Mouse (Mus musculus) mesoderm, embryonic 11.5 days (tissue): Measurements from ENCODE around the gene Ftsj3.

ENCODE experiments used
- DNase-seq: peaks from one replicate; pipeline ENCODE4 v3.0.0-alpha.2; 2012; ENCODE audit warnings: low read depth, low spot score

The Ftsj3 gene

DNA sequence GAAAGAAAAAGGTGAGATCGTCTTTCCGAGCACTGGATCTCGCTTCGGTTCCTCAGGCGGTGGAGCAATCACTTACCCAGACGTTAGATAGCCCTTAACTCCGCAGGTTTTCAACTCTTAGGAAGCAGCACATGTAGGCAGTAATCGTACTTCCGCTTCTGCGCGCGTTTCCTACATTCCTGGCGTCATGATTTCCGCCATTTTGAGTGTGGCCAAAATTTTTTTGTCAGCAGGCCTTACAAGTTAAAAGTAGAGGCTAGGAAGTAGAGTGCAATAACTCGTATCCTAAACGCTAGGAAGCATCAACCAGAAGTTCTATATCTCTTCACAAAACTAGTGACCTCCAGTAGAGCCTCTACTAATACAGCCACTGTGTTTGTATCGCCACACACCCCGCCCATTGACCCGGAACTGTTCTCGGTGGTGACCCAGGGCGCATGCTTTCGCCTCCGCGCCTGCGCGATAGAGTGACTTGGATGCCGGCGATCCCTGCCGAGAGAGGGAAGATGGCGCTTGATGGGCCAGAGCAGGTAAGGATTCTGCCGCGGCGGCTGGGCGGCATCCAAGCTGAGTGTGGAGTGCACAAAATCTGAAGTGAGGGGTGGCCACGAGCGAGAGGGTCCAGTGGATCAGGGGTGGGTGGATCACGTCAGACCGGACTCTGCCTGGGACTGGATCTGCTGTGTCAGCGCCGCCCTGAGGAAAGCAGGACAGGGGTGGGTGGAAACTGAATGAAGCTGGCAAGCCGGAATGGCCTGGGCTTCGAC is at the start of gene Ftsj3, which contains the start of gene Psmc5:
TSS of gene Ftsj3 (minus strand) at position 395 of the 767 bp plus-strand sequence.
TSS of gene Psmc5 (plus strand) at position 470 of the 767 bp plus-strand sequence.
- peak; percentile 95 for DNase-seq

- no peak for DNase-seq
Measured at GRCm38 (mm10) chr11:106305348-106306064, 49.6 kb upstream of the Ftsj3 start.

GRCm38 (mm10) chr11:106302634-106303033 is 46.8 kb upstream of the Ftsj3 start:
- peak; percentile 82 for DNase-seq

- DNase-seq: no peak
Measured at GRCm38 (mm10) chr11:106301765-106302164, 45.9 kb upstream of the Ftsj3 start, which contains the start of gene Gh. Gh (minus strand) TSS chr11:106301865.

GRCm38 (mm10) chr11:106291861-106292260 is 36.0 kb upstream of the Ftsj3 start:
- DNase-seq: no peak

DNA sequence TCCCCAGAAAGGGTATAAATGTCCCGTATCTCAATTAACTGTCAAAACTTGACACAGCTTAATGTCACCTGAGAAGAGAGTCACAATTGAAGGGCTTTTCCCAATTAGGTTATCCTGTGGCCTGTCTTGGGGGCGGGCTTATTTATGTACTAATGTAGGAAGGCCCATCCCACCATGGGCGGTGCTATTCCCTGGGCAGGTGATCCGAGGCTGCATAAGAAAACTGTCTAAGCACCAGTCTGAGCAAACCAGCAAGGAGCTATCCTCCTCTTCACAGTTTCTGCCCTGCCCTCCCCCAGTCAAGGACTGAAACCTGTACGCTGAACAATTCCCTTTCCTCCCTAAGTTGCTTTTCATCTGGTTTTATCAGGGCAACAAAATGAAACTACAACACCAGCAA is 34.5 kb upstream of the Ftsj3 start:
- no peak for DNase-seq

DNA sequence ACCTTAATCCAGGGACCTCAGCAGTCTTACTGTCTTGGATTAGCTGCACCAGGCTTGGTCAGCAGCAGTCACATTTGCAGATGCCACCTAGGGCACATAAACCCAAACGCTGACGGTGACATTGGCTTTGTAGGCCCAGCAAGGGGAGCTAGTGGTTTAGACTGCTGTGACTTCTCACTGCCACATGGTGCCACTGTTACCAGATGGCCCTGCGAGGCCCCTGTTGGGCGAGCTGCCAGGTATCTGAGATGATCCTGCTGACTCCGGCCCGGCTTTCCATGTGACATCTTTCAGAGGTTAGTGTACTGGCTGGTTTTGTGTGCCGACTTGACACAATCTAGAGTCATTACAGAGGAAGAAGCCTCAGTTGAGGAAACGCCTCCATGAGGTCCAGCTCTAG is 33.5 kb upstream of the Ftsj3 start:
- DNase-seq: no peak

GRCm38 (mm10) chr11:106286987-106287386 is 31.1 kb upstream of the Ftsj3 start:
- DNase-seq: no peak

GRCm38 (mm10) chr11:106286206-106286605 is 30.3 kb upstream of the Ftsj3 start:
- DNase-seq: no peak

DNA sequence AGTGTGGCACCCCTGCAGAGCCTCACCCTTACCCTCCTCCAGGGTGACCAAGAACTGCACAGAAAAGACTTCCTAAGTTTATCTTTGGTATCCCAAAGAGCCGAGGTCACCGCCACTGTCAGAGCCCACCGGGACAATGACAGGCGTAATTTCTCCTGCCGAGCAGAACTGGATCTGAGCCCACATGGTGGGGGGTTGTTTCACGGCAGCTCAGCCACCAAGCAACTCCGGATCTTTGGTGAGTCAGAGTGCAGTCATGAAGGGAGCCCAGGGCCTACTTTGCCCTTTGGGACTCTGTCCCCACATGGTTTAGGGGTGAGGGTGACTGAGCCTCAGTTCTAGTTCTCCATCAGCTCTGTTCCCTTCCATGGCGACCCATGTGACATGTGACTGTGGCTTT is 28.2 kb upstream of the Ftsj3 start:
- DNase-seq: no peak

GRCm38 (mm10) chr11:106283371-106283770 is 27.5 kb upstream of the Ftsj3 start:
- no peak for DNase-seq

GRCm38 (mm10) chr11:106282452-106282851 is 26.6 kb upstream of the Ftsj3 start:
- no peak for DNase-seq

- peak; percentile 96 for DNase-seq
Measured at GRCm38 (mm10) chr11:106276454-106276853, 20.6 kb upstream of the Ftsj3 start, which contains the start of gene Tcam1. Tcam1 (plus strand) TSS chr11:106276672.

DNA sequence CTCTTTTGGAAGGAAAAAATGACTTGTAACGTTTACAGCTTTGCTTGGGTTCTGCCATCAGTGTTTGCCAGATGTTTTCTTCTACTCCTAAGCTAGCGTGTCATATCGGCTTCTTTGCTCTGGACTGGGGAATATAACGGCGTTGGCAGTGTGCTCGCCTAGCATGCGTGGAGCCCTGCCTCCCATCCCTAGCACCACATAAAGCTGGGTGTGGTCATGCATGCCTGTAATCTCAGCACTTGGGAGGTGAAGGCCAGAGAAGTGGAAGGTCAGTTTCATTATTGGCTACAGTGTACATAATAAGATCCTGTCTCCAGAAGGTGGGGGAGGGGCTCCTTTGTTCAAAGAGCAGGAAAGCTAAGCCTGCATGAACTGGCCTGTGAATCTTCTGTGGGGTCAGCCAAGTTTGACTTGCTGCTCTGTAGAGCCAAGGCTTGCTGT is 19.1 kb upstream of the Ftsj3 start:
- peak; percentile 4 for DNase-seq

- no peak for DNase-seq
Measured at GRCm38 (mm10) chr11:106274374-106274773, 18.5 kb upstream of the Ftsj3 start.

GRCm38 (mm10) chr11:106273811-106274210 is 17.9 kb upstream of the Ftsj3 start:
- no peak for DNase-seq

- DNase-seq: no peak
Measured at GRCm38 (mm10) chr11:106273311-106273684, 17.4 kb upstream of the Ftsj3 start.

DNA sequence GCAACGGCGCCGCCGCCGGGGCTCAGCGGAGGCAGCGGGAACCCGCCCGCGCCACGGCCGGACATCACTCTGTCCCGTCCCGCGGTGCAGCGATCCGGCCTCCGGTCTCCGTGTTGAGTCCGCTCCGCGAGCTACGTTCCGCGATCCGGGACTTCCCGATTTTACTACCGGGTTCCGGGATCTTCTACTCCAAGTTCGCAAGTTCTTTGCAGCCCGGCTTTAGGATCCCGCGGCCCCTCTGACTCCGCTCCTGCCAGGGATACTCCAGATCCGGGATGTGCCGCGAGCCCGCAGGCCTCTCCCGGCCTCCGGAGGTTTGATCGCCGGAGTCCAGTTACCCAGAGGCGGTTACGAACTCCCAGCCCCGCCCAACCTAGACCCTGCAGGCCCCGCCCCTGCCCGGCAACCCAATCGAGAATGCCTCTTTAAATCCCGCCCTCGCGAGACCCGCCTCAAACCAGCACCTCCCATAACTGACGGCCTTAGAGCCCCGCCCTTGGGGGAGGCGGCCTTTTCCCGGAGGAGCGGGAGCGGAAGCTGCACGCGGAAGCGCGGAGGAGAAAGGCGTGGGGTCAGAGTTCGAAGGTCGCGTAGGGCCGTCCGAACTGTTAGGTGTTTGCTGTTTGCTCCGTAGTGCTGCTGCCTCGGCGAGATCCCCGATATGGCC is 16.9 kb upstream of the Ftsj3 start, which contains the start of gene Smarcd2:
TSS of gene Smarcd2 (minus strand) at position 329 of the 667 bp plus-strand sequence.
- DNase-seq: peak; percentile 99

- DNase-seq: peak; percentile 21
Measured at GRCm38 (mm10) chr11:106271794-106272643, 16.1 kb upstream of the Ftsj3 start.

- DNase-seq: peak; percentile 13
Measured at GRCm38 (mm10) chr11:106271131-106271793, 15.4 kb upstream of the Ftsj3 start.

- DNase-seq: peak; percentile 65
Measured at GRCm38 (mm10) chr11:106269060-106269431, 13.2 kb upstream of the Ftsj3 start.
